Mouse (Mus musculus) G1E (cell line): ENCODE data around the gene Mfsd4a.

Experiments used
- CTCF ChIP-seq: IDR thresholded peaks from 2 replicates; pipeline ENCODE4 v1.5.1; 2012; ENCODE audit warnings: low read depth, low read length, inconsistent platforms, mixed read lengths
- GATA1 ChIP-seq: IDR thresholded peaks from 2 replicates; pipeline ENCODE4 v1.6.1; 2012; ENCODE audit warnings: borderline replicate concordance, low read length, inconsistent platforms, mixed read lengths
- GATA2 ChIP-seq: IDR thresholded peaks from 2 replicates; pipeline ENCODE4 v1.6.1; 2012; ENCODE audit warnings: low read depth, low read length, inconsistent platforms, borderline replicate concordance
- TAL1 ChIP-seq: conservative IDR thresholded peaks from 2 replicates; pipeline ENCODE4 v1.6.1; 2012; ENCODE audit warnings: low read depth, low read length, inconsistent platforms, mixed read lengths

- TF ChIP-seq CTCF = peak; percentile 86
- no peak for TF ChIP-seq GATA2
- no peak for TF ChIP-seq GATA1
- no peak for TF ChIP-seq TAL1
Measured at GRCm38 (mm10) chr1:131981378-131982013, 86.4 kb downstream of the Mfsd4a start.
